Mouse (Mus musculus) liver, embryonic 16.5 days (tissue): ENCODE data around the gene Gamt. TPM values are rescaled to one million over a fixed set of nuclear protein-coding genes. Genes with fewer than 3 reads are reported as not detected.
A peak's percentile ranks its signal among the peaks of the same experiment; 100 is the strongest.

Experiments used
- ATAC-seq: fragments of 200-750 bp; cut with Nextera tagmentation; 2 replicates; pipeline ENCODE4 v1.8.0; 2017; ENCODE audit warnings: low read depth, mild to moderate bottlenecking, moderate number of reproducible peaks, moderate library complexity
- H3K27ac ChIP-seq: fragments of 300-500 bp; sonication (generic); 2 replicates; pipeline ENCODE4 v1.5.1; 2014; ENCODE audit warnings: mild to moderate bottlenecking, low read length
- H3K27me3 ChIP-seq: fragments of 300-500 bp; sonication (generic); 2 replicates; pipeline ENCODE4 v1.6.1; 2014; ENCODE audit warnings: low read depth, low read length, mixed read lengths; ENCODE audit not compliant: control insufficient read depth, insufficient read depth
- H3K36me3 ChIP-seq: fragments of 300-500 bp; sonication (generic); 2 replicates; pipeline ENCODE4 v1.6.1; 2014; ENCODE audit warnings: mild to moderate bottlenecking; ENCODE audit not compliant: control insufficient read depth, insufficient read depth
- H3K4me1 ChIP-seq: fragments of 300-500 bp; sonication (generic); 2 replicates; pipeline ENCODE4 v1.6.1; 2014; ENCODE audit warnings: low read depth, low read length, mixed read lengths; ENCODE audit not compliant: control insufficient read depth
- H3K4me2 ChIP-seq: fragments of 300-500 bp; sonication (generic); 2 replicates; pipeline ENCODE4 v1.6.1; 2014; ENCODE audit warnings: low read depth, low read length, mixed read lengths
- H3K4me3 ChIP-seq: fragments of 300-500 bp; sonication (generic); 2 replicates; pipeline ENCODE4 v1.5.1; 2014; ENCODE audit warnings: low read depth, mild to moderate bottlenecking, low read length
- H3K9ac ChIP-seq: fragments of 300-500 bp; sonication (generic); 2 replicates; pipeline ENCODE4 v1.6.1; 2014; ENCODE audit warnings: low read depth, low read length
- H3K9me3 ChIP-seq: fragments of 300-500 bp; sonication (generic); replicated peaks from 2 replicates; pipeline ENCODE4 v1.6.1; 2016; ENCODE audit warnings: low read length; ENCODE audit not compliant: control insufficient read depth
- WGBS: fragments of 180-500 bp; shearing (Covaris S2); extraction: QIAGEN DNeasy Blood & Tissue Kit; methylation state at CpG from one replicate; pipeline ENCODE4 v1.1.7; 2014; ENCODE audit not compliant: insufficient replicate concordance; 5-methylcytosine and 5-hydroxymethylcytosine counted together
- polyA plus RNA-seq: library from polyadenylated mRNA; unstranded; fragments of >200 nt; fragmentation: Nextera tagmentation; extraction: Ambion mirVana; gene quantifications from 2 replicates; pipeline ENCODE4 v1.2.1, GENCODE M21; 2015

The Gamt gene
- polyA plus RNA-seq, 1 experiment from 2014 or later, result 166 TPM

GRCm38 (mm10) chr10:80299301-80299700 lies 38.5 kb upstream of the Gamt start:
- ATAC-seq, result no peak
- peaks cover 6% of the 10 kb centered on the region for H3K36me3 ChIP-seq
- no peaks in the 10 kb centered on the region for H3K9me3 ChIP-seq
- peaks cover 20% of the 10 kb centered on the region for H3K4me1 ChIP-seq
- H3K4me2 ChIP-seq, result no peak overlapping the region
- H3K27me3 ChIP-seq, result peaks cover 76% of the 10 kb centered on the region
- no peak overlapping the region for H3K27ac ChIP-seq
- WGBS, result 10% methylated on average over 15 of the region's 15 CpGs
- H3K9ac ChIP-seq, result no peak overlapping the region
- H3K4me3 ChIP-seq, result no peak overlapping the region

GRCm38 (mm10) chr10:80298571-80299281 lies 37.9 kb upstream of the Gamt start:
- Histone ChIP-seq H3K36me3 (peaks cover 11% of the 10 kb centered on the region), H3K27me3 (peaks cover 70% of the 10 kb centered on the region), H3K4me1 (peaks cover 26% of the 10 kb centered on the region), H3K27ac (no peak overlapping the region), H3K4me3 (no peak overlapping the region), H3K9ac (no peak overlapping the region), H3K9me3 (no peaks in the 10 kb centered on the region), H3K4me2 (no peak overlapping the region)
- WGBS, result 4% methylated on average over 26 of the region's 26 CpGs
- no peak for ATAC-seq

GRCm38 (mm10) chr10:80297526-80298133 lies 36.8 kb upstream of the Gamt start:
- 41% methylated on average over 8 of the region's 8 CpGs for WGBS
- peaks cover 11% of the 10 kb centered on the region for H3K36me3 ChIP-seq
- no peaks in the 10 kb centered on the region for H3K9me3 ChIP-seq
- no peak overlapping the region for H3K27ac ChIP-seq
- peaks cover 63% of the 10 kb centered on the region for H3K27me3 ChIP-seq
- no peak overlapping the region for H3K4me3 ChIP-seq
- H3K9ac ChIP-seq, result no peak overlapping the region
- ATAC-seq, result no peak
- no peak overlapping the region for H3K4me2 ChIP-seq
- H3K4me1 ChIP-seq, result peaks cover 32% of the 10 kb centered on the region

GRCm38 (mm10) chr10:80296824-80297223 lies 36.0 kb upstream of the Gamt start:
- Histone ChIP-seq H3K4me2 (no peak overlapping the region), H3K27ac (no peak overlapping the region), H3K9me3 (no peaks in the 10 kb centered on the region), H3K4me3 (no peak overlapping the region), H3K9ac (no peak overlapping the region), H3K27me3 (peaks cover 56% of the 10 kb centered on the region), H3K36me3 (peaks cover 11% of the 10 kb centered on the region), H3K4me1 (peaks cover 33% of the 10 kb centered on the region)
- no peak for ATAC-seq
- WGBS, result 63% methylated on average over 5 of the region's 5 CpGs

GRCm38 (mm10) chr10:80295618-80296425 lies 35.0 kb upstream of the Gamt start, which contains the start of gene Apc2:
Apc2 (plus strand) TSS chr10:80295977.
- 9% methylated on average over 26 of the region's 26 CpGs for WGBS
- Histone ChIP-seq H3K4me3 (peak within 1 kb of the TSS; percentile 37), H3K9me3 (no peaks in the 10 kb centered on the region), H3K27ac (no peak within 1 kb of the TSS), H3K4me1 (peaks cover 33% of the 10 kb centered on the region), H3K36me3 (peaks cover 11% of the 10 kb centered on the region), H3K9ac (0 out of 2 replicates have a peak within 1 kb of the TSS, but pooled peaks have one; percentile 5), H3K4me2 (peak within 1 kb of the TSS; percentile 49), H3K27me3 (peaks cover 46% of the 10 kb centered on the region)
- peak; percentile 19; the same call in 1 of the 2 replicates for ATAC-seq

GRCm38 (mm10) chr10:80294788-80295303 lies 34.0 kb upstream of the Gamt start:
- H3K36me3 ChIP-seq, result peaks cover 11% of the 10 kb centered on the region

GRCm38 (mm10) chr10:80294311-80294710 lies 33.5 kb upstream of the Gamt start:
- WGBS, result 78% methylated on average over 4 of the region's 4 CpGs
- no peak overlapping the region for H3K4me3 ChIP-seq
- H3K27ac ChIP-seq, result no peak overlapping the region
- no peak for ATAC-seq
- peaks cover 11% of the 10 kb centered on the region for H3K36me3 ChIP-seq
- H3K4me1 ChIP-seq, result peaks cover 33% of the 10 kb centered on the region
- no peaks in the 10 kb centered on the region for H3K9me3 ChIP-seq
- H3K27me3 ChIP-seq, result peaks cover 31% of the 10 kb centered on the region
- no peak overlapping the region for H3K4me2 ChIP-seq
- H3K9ac ChIP-seq, result no peak overlapping the region

More at GRCm38 (mm10) chr10:80294788-80295303, 34.0 kb upstream of the Gamt start:
- Histone ChIP-seq H3K27ac (no peak overlapping the region), H3K4me3 (no peak overlapping the region), H3K9ac (no peak overlapping the region), H3K27me3 (peaks cover 36% of the 10 kb centered on the region), H3K9me3 (no peaks in the 10 kb centered on the region), H3K4me2 (no peak overlapping the region), H3K4me1 (peaks cover 33% of the 10 kb centered on the region)
- WGBS, result 31% methylated on average over 7 of the region's 7 CpGs
- no peak for ATAC-seq

- H3K4me2 ChIP-seq, result peak overlapping the region; percentile 81
- peaks cover 33% of the 10 kb centered on the region for H3K4me1 ChIP-seq
- H3K9me3 ChIP-seq, result no peaks in the 10 kb centered on the region
- peak overlapping the region; percentile 76; the same call in 1 of the 2 replicates for H3K27ac ChIP-seq
- H3K27me3 ChIP-seq, result peaks cover 21% of the 10 kb centered on the region
- peak overlapping the region; percentile 82 for H3K4me3 ChIP-seq
- H3K9ac ChIP-seq, result peak overlapping the region; percentile 87
- 8% methylated on average over 14 of the region's 14 CpGs for WGBS
- no peak for ATAC-seq
- H3K36me3 ChIP-seq, result peaks cover 12% of the 10 kb centered on the region
Measured at GRCm38 (mm10) chr10:80293325-80293724, 32.5 kb upstream of the Gamt start.
